Mouse (Mus musculus): ENCODE data around the gene Popdc2.

Gene Popdc2

DNA sequence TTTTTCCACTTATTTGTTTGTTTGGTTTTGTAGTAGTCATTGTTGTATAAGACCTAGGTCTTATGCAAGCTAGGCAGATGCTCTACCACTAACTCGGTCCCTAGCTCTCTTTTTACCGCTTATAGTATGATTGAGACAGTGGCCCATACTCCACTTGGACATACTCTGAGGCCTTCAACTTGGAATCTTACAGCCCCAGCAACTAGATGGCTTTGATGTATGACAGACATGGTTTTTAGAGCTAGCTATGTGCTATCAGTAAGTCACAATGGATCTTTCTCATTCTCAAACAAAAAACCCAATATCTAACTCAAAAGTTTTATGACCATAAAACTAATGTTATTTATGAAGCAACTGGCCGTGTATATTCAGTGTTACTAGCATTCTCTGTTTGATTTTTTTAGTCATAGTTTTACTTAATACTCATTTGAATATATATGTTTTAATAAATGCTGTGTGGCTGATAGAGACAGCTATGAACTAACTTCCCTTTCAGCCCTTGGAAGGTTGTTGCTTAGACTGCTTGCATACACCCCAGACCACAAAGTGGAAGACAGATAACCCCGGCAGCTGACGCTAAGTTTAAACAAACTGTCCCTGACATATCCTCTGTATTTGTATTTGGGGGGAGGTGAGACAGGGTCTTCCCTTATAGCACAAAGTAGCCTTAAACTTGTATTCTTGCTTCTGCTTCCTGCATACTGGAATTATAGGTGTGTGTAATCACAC lies 7.7 kb upstream of the Popdc2 start:
- no peak for DNase-seq (ENCODE audit: low spot score)

DNA sequence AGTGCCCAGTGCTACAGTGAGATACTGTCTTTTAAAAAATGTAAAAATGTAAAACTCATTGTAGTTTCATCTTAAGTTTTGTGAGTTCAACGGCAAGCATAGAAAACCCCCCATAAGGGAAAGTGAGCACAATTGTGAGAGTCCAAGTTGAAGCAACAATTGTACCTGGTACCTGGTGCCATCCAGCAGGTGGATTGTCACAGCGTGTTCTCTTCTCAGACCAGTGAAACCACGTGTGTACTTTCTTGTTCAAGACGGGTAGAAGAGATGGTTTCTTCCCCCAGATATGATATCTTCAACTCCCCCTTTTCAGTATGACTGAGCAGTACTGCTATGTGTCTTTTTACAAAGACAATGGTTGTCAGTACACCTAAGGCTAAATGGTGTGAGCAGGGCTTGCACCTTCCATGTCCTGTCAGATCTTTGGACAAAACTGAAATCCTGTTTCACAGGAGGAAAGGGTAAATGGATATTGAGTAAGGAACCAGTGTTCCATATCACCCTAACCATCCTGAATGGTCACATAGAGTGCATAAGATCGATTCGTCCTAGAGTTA lies 3.7 kb upstream of the Popdc2 start:
- DNase-seq (ENCODE audit: low spot score) = no peak

DNA sequence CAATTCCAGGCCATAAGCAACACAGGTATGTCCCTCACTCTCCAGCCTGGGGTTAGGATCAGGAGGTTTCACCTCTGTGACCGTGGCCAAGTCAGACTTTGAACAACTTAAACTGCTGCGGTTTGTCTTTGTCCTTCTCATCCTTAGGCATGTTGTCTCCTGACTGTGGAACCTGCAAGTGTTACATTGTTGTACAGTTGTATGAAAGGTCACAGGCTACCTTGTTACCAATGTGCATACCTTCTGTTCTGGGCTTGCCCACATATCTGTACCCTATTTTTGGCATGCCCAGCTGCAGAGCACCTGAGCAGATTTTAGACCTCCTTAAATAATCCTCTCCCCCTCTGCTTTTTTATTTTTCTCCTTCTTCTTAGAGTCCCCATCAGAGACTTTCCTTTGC lies 2.8 kb upstream of the Popdc2 start:
- no peak for DNase-seq (ENCODE audit: low spot score)

DNA sequence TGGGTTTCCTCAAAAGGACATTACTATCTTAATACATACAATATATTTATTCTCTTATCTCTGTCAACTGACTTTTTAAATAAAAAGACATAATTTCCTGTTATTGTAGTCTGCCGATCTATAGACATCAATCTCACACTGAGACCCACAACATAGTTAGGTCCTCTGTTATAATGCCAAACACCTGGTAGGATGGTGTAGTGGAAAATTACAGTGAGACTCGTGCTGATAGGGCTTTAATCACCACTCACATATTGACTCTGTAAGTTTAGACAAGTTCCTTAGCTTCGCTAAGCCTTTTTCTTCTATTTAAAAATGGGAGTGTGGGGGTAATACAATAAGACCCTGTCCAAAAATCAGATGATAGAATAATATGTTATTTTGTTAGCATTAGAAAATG lies 2.2 kb upstream of the Popdc2 start:
- no peak for DNase-seq (ENCODE audit: low spot score)

DNA sequence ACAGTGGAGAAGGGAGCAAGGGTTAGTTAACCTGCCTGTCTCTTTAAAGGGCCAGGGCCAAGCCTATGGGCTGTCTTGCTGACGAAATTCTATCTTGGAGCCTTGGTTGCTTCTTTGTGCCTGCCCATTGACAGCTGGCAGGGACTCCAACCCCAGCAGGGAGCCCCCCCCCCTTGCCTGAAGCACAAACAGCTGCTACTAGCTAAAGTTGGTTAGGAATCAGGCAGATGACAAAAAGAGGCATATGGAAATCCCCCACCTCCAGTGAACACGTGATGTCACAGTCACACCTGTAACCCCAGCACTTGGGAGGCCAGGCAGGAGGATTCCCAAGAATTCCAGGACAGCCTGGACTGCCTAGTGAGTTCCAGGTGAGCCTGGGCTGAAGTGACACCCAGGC lies 1.7 kb upstream of the Popdc2 start:
- DNase-seq (ENCODE audit: low spot score) = no peak

DNA sequence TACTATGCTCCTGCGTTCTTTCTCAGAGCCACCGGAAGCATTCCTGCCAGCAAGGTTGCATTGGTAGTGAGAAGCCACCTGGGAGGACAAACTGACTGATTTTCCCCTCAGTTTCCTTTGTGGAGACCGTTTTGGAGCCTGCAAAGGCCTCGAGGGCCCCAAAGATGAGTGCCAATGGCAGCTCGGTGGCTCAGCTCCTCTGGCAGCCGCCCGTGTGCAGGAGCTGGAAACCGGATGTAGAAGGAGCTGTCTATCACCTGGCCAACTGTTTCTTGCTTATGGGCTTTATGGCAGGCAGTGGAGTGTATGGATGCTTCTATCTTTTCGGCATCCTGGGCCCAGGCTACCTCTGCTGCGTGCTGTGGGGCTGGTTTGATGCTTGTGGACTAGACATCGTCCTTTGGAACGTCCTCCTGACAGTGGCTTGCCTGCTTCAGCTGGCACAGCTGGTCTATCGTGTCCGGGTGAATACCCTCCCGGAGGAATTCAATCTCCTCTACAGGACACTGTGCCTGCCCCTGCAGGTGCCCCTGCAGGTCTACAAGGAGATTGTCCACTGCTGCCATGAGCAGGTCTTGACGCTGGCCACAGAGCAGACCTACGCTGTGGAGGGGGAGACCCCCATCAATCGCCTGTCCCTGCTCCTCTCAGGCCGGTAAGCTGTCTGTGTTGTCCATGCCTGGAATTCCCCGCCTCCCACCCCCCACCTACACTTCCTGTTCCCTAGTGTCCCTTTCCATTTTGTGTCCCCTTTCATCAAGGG lies 665 bp downstream of the Popdc2 start:
- no peak for DNase-seq (ENCODE audit: low spot score)

DNA sequence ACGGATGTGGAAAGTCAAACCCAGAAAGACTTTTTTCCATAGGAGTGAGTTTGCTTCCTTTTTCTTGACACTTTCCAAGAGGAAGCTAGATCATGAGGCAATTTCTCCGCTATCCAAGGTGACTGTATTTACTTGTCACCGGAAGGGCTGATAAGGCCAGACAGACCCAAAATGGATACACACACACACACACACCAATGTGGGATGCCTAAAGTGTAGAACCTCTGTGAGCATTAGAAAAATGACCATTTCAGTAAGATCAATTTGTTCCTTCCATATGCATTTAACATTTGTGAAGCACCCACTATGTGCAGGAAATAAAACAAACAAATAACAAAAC lies 1.2 kb downstream of the Popdc2 start:
- DNase-seq (ENCODE audit: low spot score) = no peak

DNA sequence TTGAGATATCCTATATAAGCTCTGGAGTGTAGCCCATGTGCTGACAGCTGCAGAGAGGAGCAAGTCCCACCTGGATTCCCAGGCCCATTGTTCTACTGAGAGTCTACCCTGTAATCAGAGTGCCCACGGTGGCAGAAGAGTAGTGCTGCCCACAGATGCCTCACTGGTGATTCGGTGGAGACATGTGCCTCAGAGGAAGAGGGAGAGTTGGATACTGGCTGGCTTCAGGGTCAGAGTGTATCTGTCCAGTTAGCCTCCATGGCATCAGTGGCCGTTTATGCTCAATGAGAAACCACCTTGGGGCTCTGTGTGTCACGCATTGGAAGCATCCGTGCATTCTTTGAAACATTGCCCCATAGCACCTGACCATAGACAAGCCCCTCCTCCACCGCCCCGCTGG lies 1.6 kb downstream of the Popdc2 start:
- no peak for DNase-seq (ENCODE audit: low spot score)

DNA sequence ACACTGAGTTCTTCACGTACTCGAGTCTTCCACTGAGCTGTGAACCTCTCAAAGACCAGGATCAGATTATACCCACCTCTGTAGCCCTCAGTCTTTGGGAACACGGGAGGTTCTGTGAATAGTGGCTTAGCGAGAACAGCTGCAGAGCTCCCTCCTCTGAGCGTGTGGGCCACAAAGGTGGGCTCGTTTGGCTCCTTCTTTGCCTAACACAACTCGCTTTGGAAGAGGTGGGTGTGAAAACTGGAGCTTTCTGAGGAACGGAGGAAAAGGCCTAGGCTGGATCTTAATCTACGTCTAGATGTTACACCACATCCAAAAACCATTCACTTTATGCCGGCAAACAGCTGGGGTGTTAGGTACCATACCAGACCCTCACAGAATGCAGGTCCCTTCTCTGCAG lies 3.4 kb downstream of the Popdc2 start:
- DNase-seq (ENCODE audit: low spot score) = no peak

DNA sequence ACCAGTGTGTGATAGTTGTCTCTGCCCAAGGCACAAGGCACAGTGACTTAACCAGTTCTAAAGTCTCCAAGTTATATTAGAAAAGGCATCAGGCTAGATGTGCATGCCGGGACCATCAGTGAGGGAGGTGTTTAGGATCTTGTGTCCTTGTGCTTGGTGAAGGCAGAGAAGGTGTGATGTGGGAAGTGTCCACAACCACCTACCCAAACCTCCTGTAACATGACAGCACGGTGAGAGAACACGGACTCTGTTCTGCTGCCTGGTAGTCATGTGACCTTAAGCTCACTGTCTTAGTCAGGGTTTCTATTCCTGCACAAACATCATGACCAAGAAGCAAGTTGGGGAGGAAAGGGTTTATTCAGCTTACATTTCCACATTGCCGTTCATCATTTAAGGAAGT lies 4.2 kb downstream of the Popdc2 start:
- no peak for DNase-seq (ENCODE audit: low spot score)

DNA sequence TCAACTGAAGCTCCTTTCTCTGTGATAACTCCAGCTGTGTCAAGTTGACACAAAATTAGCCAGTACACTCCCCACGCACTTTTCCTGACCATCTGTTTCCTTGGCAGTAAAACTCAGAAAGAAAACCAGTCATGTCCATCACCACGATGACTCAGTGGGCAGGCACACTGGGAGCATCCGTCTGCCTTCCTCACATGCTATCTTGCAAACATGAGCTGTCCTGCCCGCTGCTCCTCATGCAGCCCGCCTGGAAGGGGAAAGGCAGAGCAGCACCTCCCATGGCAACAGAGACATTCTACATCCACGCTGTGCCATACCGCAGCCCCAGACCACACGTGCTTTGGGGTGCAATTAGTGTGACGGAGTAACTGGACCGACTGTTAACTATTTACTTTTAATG lies 6.3 kb downstream of the Popdc2 start:
- no peak for DNase-seq (ENCODE audit: low spot score)

DNA sequence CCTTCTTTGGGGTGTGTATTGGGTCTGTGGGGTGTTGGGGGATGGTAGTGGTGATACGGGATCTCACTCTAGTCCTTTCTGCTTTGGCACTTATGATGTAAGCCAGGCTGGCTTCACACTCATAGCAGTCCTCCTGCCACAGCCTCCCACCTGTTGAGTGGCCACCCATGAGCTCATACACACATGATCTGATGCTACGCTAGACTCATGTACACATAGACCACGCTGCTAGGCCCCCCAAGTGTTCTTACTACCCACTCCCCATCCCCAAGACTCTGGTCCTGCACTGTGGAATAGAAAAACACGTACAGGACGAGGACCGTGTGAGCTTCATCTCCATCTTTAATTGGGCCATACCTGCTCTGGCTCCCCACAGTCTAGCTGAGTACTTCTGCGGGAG lies 7.0 kb downstream of the Popdc2 start:
- DNase-seq (ENCODE audit: low spot score) = no peak

DNA sequence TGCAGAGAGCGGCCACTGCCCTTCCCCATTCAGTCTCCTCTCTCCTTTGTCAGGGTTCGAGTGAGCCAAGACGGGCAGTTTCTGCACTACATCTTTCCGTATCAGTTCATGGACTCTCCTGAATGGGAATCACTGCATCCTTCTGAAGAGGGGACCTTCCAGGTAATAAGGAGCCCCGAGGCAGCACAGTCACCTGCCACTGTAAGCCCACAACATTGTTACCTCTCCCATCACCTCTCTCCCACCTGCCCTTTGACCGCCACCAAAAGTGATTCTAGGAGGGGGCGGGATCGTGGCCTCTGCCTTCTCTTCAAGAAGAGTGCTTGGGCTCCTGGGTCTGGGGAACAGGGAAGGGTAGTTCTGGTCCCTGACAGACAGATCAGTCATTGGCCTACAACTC lies 7.4 kb downstream of the Popdc2 start:
- no peak for DNase-seq (ENCODE audit: low spot score)

DNA sequence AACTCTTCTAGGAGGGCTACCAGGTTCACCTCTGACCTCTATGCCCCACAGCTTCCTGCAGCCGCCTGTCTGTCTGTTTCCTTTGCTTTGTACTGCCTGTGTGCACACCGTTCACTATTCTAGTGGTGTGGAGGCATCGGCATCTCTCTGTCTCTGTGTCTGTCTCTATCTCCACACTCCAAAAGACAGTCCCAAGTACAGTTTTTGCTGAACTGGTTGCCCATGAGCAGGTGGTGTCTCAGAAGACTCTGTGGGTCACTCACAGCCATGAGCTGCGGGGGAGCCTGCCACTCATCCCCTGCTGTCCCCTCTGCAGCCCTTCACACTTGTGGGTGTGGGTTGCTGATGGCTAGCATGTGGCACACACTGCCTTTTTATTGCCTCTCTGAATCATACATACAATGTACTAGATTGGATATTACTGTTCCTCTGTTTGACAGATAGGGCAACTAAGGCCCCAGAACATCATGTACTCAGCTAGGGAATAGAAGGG lies 8.0 kb downstream of the Popdc2 start:
- no peak for DNase-seq (ENCODE audit: low spot score)

DNA sequence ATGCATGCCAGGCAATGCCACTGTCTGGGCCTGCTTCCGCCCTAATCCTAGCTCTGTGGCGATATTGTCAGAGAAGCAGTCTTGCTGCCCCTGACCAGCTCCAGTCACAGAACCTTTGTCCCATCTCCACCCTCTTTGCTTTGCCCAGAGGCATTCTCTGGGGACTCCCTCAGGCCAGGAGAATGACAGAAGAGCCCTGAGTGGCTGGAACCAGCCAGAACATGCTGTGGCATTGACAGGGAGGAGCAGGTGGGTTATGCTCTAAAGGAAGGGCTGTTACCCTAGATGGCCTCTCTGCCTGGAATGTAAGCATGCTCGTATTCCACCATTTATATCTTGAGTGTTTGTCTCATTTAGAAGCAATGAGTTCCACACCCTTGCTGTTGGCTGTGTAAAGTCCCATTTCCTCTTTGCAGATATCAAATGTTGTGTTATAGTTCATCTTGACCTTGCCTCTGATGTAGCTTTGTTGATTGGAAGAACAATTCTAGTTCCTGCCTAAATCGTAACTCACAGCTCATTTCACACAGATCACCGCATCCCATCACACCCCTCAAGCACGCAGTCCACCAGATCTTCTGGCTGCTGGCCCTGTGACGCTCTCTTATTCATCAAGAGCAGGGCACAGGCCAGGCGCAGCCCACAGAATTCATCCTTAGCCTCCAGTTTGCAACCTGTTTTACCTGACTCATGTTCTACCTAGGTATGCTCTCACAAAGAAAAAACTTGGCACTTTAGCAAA lies 8.8 kb downstream of the Popdc2 start:
- no peak for DNase-seq (ENCODE audit: low spot score)

DNA sequence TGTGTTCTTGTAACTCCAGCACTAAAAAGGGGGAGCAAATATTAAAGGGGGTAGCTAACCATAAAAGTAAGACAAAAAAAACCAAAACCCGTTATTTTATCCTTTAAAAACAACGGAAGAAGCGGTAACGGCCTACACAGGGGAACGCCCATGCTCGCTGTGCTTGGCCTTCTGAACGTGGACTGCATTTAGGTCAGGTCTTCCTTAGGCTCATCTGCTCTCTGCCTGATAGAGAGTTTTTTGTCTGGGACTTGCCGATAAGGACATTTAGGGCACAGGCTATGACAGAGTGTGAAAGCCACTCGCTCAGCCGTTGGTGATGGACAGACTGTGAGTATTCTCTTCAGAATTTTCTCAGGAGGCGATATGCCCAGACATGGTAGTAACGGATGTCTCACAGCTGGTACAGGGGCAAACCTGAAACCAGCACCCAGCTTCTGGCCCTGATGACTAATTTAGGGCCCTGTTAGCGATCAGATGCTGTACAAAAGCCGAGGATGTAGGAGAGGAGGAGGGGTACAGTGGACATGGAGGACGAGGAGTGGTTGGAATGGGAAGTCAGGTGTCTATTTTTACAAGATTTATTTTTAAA lies 9.8 kb downstream of the Popdc2 start:
- no peak for DNase-seq (ENCODE audit: low spot score)

DNA sequence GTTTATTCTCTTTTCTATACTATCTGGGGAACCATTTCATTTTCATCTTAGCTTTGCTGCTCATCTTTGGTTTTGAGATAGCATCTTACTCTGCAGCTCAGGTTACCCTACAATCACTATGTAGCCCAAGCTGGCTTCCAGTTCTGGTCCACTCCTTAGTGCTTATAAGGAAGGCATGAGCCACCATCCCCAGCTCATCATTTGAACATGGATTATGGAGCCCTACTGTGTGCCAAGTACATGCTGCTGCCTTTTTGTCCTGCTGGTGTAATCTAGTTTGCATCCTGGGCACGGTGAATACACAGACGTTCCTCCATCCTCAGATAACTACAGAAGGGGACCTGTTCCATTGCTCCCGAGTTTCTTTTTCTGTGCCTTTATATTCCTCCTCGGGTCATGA lies 10.9 kb downstream of the Popdc2 start:
- DNase-seq (ENCODE audit: low spot score) = no peak

DNA sequence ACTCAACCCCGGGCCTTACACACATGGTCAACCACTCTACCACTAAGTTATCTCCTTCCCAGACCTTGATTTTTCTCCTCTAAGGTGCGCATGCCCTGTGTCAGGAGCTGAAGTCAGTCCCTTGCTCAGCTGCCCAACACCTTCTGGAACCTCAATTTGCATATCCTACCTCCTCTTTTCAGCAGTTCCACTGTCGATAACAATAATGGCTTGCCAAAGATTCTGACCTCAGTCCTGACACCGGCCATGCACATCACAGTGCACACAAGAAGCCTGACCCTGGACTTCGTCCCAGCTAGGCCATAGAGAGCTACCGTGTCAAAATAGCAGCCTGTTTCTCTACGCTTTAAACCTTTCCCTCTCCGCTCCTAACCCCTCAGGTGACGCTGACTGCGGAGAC lies 11.4 kb downstream of the Popdc2 start:
- DNase-seq (ENCODE audit: low spot score) = no peak

DNA sequence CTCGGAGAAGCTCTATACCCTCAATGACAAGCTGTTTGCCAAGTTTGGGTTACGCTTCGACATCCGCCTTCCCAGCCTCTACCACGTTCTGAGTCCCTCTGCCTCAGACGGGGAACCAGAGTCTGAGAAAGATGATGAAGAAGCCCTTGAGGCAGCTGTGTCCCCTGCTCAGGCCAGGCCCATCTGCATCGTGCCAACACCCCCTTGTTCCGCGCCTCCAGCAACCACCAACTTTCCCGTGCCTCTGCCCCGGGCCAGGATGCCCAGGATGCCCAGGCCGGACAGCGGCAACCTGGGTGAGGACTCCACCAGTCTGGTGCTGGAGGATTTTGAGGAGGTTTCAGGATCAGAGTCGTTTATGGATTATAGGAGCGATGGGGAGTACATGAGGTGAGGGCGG lies 11.9 kb downstream of the Popdc2 start:
- no peak for DNase-seq (ENCODE audit: low spot score)

DNA sequence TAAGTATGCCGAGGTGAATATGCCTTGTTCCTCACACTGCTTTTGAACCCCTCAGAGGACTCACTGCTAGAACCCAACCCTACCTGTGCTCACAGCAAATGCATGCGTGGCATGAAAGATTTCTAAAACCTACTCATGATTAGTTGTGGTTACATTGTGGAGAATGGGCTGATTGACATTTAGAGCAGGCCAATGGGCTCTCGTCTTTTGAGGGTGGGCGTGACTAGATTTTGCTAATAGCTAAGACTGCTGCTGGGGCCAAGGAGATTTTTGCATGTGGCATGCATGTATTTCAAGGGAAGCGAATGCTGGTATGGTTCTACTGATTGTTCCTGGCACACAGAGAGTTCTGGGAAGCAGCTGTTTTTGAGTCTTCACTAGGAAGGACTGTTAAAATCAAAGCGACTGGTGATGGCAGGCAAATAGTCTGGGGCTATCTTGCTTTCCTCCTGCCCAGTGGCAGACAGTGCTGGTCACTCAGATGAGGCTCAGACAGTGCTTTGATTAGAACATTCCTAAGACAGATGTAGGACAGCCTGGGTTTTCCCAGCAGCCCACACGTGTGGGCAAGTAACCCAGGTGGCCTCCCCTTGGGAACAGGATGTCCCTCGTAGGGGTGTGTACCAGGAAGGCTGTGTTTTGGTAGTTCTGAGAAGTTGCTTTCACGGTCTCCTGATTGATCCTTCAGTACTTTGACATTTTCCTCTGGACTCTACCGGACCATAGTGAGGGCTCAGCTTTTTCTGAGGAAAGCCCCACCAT lies 12.6 kb downstream of the Popdc2 start:
- DNase-seq (ENCODE audit: low spot score) = no peak

DNA sequence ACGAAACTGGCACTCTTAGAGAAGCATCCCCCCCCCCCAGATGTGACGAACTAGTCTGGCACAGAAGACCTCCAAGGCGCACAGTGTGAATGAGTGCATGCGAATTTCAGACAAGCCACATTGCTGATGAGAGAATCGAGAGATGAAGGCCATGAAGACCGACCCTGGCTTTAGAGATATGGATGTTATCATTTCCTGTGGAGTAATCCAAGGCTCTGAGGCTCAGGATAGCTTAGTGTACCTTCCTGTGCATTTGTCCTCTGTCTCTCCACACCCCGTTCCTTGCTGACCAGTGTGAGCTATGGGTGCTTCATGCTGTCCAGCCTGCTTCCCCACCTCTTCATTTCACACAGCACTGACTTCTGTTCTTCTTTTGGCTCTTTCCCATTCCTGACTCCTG lies 13.2 kb downstream of the Popdc2 start:
- no peak for DNase-seq (ENCODE audit: low spot score)

Data from lung, postnatal 25 days (tissue).